Mouse (Mus musculus) natural killer cell, adult 2 months (primary cell): Measurements from ENCODE around the gene Cog3.

ENCODE experiments used
- DNase-seq, 2 experiments: peaks; one replicate each; pipeline ENCODE4 v3.0.0; 2022; ENCODE audit warnings: low spot score in 2 of 2

The Cog3 gene

DNA sequence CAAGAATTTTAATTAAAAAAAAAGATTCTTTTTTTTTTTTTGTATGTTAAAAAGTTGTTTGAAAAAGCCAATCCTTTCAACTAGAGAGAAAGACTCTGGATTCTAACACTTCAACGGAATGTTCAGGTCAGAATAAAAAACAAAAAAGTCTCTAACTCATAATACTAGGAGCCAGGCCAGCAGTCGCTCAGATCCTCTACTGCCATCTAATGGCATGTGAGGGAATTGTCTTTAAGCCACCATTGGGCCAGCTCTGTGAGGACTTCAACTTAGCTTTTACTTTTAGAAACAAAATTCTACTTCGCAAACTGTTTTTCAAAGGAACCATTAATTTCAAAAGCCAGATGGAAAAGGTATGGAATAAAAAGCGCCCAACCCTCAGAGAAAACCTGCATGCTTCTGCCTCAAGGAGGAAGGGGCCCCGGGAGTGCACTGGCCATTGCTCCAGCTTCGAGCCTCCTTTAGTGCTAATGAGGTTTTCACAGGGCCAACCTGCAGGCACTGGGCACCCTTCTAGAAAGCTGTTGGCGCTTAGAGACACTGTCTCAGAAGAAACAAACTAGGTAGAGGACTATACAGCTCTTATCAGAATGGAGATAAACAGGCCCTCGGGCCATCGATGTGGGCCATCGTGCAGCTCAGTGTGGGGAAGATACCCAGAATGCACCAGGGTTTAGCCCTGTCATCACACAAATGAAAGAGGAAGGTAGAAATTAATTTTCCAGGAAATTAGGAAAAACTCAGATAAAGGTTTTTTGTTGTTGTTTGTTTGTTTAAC, 6.9 kb upstream of the Cog3 start:
- peak; percentile 27 to 36 for DNase-seq

DNA sequence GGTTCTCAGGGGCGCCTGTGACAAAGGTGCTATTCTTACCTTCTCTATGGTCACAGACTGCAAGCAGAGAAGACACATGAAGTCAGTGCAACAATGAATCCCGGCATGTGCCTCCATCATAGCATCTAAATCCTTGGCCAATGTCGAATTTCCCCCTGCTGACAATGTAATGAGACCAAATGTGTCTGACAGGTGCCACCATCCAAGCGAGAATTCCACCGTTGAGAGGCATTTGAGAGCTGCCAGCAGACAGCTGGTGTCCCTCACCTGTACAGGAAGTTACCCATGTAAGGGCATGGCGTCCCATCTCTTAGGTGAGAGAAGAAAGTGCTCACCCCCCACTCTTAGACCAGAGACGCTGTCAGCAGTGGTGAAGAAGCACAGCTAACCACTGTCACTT, 4.1 kb upstream of the Cog3 start:
- no peak for DNase-seq

DNA sequence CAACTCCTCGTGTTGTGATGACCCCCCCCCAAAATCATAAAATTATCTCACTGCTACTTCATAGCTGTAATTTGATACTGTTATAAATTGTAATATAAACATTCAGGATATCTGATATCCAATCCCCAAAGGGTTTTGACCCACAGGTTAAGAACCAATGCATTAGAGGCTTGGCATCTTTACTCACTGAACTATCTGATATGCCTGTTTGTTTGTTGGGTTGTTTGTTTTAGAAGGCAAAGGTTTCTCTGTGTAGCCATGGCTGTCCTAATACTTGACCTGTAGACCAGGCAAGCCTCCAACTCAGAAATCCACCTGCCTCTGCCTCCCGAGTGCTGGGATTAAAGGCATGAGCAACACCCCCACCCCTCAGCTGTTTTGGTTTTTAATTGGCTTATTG, 3.5 kb upstream of the Cog3 start:
- no peak for DNase-seq

DNA sequence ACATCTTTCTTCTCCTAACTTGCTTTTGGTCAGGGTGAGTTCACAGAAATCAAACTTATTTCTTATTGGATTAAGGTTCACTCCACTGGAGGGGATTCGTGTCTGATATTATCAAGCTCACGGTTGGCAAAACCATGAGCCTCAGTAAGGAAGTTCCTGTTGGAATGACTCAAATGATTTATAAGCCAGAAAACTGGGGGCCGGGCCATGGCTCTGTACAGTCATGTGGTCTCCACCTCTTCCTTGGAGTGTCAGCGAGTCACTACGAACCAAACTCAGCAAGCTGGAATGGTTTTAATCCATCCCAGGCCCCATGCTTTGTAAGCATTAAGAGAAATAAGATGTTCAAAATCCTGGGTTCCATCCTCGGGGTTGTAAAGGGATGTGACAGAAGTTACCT, 2.7 kb upstream of the Cog3 start:
- DNase-seq = no peak

DNA sequence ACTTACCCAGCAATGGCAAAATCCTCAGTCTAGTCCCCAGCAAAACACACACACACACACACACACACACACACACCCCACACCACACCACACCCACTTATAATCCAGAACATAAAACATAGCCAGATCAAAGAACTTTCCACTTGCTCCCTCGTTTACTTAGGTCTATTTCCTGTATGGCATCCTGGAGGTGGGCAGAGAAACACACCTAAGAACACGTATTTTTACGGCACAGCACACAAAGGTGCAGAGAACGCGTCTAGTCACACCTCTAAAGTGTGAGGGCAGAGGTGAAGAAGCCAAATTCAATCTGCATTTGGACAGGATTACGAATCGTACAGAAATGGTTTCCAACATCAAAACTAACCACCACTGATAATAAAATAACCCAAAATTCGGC, 1.1 kb downstream of the Cog3 start:
- DNase-seq = no peak

DNA sequence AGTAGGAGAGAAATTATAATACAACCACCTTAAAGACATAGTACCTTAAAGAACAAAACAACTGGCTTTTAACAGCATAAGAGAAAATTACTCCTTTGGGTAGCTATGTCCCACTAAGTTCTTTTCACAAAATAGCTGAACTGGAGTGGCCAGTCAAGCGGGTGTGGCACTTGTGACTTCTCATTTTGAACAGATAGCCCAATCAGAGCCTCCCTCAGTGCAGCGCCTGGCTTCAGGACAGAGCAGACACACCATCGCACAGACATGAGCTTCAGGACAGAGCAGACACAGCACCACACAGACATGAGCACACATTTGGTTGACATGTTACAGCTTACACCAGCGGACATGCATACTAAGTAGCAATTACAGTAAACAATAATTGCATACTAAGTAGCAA, 3.3 kb downstream of the Cog3 start:
- no peak for DNase-seq

DNA sequence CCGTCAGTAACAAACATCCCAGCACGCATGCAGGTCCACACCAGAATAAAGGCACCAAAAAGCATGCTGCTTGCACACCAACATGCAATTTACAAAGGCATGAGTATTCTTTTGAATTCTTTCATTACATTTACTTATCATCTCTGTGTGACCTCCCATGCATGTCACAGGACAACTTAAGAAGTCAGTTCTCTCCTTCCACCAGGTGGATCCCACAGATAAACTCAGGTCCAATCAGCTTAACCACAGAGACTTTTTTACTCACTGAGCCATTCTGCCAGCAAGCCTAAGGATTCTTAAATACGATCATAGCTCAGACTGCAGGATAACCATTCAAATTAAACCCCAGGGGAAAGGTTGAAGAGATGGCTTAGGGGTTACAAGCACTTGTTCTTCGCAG, 5.2 kb downstream of the Cog3 start:
- no peak for DNase-seq

DNA sequence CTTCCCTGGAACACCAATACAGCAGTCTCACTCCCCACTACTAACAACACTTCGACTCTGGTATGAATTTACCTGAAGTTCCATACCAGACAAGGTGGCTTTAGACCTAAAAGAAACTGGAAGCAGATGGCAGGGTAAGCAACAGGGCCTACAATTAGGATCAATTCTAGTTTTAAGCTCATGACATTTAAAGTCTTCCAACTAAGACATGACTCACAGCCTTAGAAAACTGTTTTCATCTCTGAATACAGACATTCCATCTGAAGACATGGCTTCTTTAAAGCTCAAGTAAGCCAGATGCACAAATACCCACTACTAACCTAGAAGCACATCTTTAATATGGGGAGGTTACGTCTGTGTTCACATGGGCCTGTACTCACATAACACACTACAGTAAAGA, 6.4 kb downstream of the Cog3 start:
- no peak for DNase-seq

DNA sequence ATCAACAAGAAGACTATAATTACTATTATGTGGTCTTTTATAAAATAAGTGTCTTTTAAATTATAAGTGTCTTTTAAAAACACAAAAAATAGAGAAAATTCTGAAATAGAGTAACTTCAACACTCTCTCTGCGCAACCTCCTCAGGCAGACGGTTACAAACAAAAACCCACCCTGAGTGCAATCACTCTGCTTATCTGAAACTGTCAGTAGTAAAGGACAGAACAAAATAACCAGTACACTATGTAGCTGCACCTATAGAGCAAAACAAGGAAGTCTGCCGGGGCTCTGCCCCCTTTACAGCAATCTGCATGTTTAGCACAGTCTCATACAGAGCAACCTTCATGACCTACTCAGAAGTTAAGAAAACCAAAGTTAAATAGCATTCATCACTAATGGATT, 12.4 kb downstream of the Cog3 start:
- no peak for DNase-seq

DNA sequence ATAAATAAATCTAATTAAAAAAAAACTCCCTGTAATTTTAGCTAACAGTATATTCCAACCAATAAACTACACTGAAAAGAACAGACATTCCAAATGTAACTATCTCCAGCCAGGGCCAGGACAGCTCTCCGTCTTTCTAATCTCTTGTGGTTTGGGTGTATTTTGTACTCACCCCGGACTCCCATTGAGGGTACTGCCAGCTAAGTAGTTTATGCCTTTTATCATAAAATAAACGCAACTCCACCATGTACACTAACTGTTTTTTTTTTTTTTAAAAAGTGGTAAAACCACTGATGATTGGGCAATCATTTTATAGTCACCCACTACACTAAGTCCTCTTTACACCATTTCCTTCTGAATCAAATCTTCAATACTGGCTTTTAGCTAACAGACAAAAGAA, 18.7 kb downstream of the Cog3 start:
- DNase-seq = no peak

DNA sequence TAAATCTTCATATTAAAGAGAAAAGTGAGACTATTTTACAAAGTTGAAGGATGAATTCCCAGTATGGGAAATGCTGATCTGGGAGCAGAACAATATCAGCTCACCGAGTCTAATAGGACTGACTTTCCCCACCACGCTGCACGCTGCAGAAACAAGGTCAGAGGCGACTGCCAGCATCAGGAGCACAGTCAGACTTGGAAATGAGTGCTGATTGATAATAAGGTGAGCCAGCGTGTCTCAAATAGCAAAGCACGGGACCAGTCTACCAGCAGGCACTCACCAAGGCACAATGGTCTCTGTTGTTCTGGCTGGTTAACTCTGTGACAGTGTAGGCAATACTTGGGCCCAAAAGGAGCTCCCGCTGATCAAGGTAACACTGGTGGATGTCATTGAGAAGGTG, 21.7 kb downstream of the Cog3 start:
- no peak for DNase-seq

DNA sequence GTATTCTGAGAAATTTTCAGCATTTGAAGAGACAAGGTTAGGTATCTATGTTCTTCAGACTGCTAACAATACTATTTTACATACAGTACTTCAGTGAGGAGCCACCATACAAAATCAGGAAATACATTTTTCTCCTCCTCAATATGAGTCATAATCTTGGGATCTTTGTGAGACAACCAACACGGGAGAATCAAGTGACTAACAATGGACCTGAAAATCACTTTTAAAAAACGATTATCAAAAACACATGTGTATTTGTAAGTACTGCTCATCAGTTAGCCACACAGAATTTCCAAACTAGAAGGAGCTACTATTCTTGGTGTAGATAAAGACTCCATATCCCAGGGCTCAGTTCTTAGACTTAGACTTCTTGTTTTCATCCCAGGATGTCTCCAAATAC, 23.0 kb downstream of the Cog3 start:
- DNase-seq = no peak

DNA sequence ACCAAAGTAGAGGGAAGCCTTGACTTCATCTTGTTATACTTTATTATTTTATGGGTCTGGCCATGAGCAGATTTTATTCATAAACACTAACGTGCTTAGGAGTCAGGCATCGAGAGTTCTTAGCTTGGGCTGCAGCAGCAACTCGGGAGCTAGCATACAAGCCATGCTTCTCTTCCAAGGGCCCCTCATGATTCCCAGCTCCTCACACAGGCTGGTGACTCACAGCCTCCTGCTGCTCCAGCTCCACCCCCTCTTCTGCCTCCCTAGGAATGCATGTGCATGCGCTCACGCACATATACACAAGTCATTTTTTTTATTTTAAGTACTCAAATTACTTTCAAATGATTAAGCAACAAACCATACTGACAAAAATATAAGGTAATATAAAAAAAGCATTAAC, 26.2 kb downstream of the Cog3 start:
- DNase-seq = no peak

DNA sequence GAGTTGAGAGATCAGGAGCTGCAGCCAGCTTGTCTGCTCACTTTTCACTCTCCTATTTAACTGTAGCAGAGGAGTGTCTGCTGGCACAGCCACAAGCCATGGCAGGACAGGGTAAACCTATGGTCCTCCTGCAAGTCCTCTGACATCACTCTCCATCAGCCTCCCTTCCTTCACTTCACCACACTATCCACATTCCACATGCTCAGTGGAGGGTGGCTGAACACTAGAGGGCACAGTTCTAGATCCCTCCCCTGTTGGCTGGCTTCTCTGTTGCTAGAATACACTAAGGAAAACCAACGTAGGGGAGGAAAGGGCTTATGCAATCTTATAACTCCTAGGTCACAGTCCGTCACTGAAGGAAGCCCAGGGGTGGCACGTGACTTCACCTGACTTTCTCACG, 27.3 kb downstream of the Cog3 start:
- DNase-seq = no peak

DNA sequence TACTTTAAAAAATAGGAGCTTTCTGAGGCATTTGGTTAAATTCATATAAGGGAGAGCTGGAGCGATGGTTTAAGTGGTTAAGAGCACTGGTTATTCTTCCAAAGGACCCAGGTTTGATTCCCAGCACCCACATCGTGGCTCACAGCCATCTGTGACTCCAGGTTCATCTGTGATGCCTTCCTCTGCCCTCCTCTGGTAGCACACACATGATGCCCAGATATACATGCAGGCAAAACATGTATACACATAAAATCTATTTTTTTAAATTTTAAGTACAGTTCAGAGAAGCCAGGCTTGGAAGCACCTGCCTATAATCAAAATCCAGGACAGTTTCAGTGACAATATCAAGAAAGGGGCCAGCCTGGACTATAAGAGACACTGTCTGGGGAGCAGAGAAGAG, 31.5 kb downstream of the Cog3 start:
- no peak for DNase-seq

DNA sequence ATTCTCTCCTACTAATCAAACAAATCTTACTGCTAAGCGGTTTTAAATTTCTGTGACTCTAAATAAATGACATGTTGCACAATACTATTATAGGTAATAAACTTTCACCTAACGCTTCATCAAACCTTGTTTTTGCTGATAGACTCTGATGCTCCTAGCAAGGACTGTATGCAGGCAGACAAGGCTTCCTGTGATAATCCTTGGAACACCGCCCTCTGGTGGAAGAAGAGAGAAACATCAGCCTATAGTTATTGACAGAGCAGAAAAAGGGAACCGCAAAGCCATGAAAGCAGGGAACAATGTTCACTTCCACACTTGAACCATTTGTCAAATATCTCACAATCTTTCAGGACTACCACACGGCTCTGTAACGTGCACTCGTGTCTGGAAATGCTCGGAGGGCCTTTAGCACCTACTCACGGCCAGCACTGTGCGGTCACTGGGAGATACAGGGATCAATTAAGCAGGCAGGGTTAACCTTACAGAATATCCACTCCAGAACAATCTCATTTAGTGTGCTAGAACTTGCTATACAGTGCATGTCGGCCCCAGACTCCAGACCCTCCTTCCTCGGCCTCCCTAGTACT, 32.2 kb downstream of the Cog3 start:
- peak; percentile 32 to 52 for DNase-seq

DNA sequence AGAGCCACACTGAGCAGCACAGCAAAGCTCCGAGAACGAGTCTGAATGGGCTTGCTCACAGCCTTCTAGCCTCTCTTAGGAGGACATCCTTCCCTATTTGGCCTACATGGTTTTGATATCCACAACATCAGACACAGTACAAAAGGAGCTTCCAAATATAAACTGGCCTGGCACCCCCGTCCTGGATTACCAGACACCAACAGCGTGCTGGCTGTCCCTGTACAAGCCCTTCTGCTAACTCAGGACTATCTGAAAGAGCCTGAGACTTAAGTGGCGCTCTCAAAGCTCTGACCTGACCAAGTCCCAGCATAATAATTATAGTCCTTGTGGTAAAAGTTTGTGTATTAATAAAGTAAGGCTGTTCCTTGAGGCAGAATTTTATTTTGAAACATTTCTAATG, 34.2 kb downstream of the Cog3 start:
- no peak for DNase-seq

DNA sequence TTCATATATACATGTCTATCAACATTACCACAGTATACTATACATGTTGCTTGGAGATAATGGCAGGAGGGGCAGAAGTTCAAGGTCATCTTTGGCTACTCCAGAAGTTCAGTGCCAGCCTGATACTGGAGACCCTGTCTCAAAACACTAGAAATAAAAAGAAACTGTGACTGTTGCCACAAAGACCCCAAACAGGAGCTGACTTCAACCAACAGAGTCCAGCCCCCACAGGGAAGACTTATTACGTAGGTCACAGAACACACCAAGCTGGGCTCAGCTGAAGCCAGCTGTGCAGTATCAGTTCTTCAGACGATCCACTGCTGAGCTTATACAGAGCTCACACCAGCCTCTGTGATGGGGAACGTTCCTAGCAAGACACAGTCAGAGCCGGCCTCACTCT, 37.9 kb downstream of the Cog3 start:
- DNase-seq = no peak

DNA sequence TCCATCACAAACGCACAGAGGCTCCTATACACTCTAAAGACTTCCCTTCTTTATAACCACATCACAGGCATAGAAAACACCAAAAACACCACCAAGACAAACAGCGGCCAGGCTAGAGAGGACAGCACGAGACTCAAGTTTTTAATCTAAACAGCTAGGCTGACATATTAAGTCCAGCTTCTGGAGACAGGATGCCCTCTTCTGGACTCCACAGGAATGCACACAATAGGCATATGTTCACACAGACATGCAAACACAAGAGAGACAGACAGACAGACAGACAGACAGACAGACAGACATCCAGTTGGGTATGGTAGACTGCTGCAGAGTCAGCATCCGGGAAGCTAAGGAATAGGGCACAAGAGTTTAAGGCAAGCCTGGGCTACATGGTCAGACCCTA, 40.7 kb downstream of the Cog3 start:
- no peak for DNase-seq

DNA sequence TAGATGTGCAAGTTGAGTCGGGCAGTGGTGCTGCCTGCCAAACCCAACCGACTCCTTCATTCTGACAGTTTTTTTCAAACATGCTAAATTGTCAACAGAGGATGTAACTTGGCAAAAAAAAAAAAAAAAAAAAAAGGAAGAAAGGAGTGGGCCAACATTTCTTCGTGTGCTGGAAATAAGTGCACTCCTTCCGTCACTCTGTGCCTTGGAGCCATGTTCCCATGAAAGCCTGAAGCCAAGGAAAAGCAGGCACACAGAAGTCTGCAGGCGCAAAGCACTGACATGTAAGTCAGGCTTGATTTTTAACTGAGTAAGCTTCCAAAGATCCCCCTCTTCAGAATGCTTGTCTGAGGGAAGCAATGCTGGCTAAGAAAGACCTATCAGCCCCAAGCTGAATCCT, 41.6 kb downstream of the Cog3 start:
- DNase-seq = no peak

DNA sequence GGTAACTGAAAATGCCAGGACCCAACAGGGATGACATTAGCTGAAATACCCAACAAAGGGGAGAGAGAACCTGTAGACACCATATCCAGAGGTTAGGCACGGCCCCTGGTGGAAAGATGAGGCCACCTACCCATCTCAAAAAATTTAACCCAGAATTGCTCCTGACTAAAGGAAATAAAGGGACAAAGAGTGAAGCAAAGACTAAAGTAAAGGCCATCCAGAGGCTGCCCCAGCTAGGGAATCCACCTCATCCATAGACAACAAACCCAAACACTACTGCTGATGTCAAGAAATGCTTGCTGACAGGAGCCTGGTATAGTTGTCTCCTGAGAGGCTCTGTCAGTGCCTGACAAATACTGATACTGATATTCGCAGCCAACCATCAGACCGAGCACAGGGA, 42.6 kb downstream of the Cog3 start:
- DNase-seq = no peak

DNA sequence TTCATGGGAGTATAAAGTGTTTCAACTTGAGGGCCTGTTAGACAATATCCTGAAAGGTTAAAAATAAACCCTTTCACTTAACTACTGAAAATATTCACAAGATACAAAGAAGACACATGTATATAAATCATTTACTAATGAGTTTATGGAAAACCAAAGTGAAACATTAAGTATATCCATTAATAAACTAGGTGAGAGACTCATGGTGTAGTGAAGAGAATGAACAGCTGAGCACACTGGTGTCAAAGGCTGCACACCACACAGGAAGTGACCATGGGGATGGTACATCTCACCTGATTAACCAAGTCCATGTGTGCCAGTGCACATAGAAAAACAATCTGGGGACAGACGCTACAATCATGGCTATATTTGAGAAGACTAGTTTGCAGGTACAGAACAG, 45.3 kb downstream of the Cog3 start:
- no peak for DNase-seq

DNA sequence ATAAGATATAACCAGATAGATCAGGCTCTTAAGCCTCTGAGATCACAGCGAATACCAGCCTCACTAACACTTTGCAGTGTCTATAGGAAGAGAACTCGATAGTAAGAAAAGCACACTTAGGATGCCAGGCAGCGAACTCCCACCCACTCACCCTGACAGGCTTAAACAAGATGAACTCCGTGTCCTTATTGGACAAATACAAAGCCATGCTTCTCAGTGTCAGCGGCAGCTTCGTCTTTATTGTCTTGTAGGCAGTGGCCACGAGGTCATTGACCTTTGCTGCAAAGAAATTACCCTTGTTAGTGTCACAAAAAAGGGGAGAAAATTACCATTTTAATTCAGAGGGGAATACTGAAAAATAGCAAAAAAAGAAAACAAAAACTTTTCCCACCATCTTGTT, 46.5 kb downstream of the Cog3 start:
- DNase-seq = no peak

DNA sequence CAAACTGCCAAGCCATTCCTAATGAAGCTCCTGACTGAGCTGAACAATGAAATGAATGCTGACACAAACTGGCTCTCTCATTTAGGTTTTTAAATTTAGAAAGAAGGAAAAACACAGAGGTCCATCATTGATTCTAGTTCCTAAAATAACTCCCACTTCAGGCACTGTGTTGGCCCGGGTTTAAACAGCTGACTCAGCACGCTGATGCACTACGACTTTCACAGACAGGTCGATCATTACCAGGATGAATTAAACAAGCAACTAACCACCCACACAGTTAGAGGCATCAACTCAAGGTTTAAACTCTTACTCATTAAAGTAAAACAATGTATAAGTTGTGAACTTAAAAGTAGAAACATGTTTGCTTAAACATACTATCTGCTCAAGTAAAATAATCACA, 47.7 kb downstream of the Cog3 start:
- no peak for DNase-seq
